Mouse (Mus musculus): ENCODE measurements around the gene Kcnk4.
A peak's percentile ranks its signal among the peaks of the same experiment; 100 is the strongest.

- no peak for TF ChIP-seq CTCF (IDR thresholded peaks at IDR 0.05; ENCODE audit: borderline replicate concordance, insufficient read depth, low read length)
- peak; percentile 96 for TF ChIP-seq POLR2A (IDR thresholded peaks at IDR 0.05; ENCODE audit: low read depth, low read length)
Observed at GRCm38 (mm10) chr19:6951381-6951968, 17.2 kb upstream of the Kcnk4 start.

Data from embryonic fibroblast, embryonic 13.5 days (primary cell).